Mouse (Mus musculus) liver (tissue): ENCODE results near the gene Hsh2d.

Experiments used
- DNase-seq: peaks from one replicate; pipeline ENCODE4 v3.0.0-alpha.2; 2020; ENCODE audit warnings: mixed read lengths

The Hsh2d gene

GRCm38 (mm10) chr8:72189417-72190214, at the start of gene Hsh2d:
TSS of gene Hsh2d (plus strand) at chr8:72189638.
- no peak for DNase-seq

DNA sequence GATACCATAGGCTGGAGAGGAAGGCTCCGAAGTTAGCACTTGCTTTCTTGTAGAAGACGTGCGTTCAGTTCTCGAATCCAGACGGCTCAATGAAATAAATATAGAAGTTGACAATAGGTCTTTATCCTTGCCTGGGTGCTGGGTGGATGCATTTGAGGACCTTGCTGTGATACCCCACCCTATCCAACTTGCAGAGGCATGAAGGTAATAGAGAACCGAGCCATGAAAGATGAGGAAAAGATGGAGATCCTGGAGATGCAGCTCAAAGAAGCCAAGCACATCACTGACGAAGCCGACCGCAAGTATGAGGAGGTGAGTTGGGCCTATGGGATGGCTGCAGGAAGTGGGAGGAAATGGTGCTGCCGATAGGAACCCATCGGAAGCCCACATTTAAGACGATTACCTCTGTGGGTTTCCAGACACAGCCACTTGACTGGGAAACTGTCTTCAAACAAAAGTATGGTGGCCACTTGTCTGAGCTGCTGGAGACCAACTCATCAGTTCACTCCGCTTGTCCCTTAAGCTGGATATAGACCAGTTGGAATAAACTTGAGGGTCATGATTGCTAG, 46.1 kb upstream of the Hsh2d start:
- DNase-seq = no peak

- no peak for DNase-seq
These were observed 45.0 kb upstream of the Hsh2d start for GRCm38 (mm10) chr8:72144345-72144975.

DNA sequence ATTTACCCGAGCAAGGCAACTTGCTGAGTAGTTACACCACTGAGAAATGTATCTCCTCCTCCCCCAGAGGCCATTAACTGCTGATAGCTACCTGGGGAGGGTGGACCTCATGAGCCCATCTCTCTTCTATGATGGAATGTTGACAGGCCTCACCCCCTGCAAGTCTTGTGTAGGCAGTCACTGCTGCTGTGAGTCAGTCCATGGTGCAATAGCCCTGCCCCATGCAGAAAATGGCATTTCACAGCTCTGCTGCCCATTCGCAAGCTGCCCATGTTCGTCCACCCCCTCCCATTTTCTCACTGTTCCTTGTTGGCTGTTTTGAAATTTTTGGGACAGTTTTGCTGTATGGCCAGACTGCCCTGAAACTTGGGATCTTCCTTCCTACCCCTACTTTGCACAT, 43.9 kb upstream of the Hsh2d start:
- no peak for DNase-seq

DNA sequence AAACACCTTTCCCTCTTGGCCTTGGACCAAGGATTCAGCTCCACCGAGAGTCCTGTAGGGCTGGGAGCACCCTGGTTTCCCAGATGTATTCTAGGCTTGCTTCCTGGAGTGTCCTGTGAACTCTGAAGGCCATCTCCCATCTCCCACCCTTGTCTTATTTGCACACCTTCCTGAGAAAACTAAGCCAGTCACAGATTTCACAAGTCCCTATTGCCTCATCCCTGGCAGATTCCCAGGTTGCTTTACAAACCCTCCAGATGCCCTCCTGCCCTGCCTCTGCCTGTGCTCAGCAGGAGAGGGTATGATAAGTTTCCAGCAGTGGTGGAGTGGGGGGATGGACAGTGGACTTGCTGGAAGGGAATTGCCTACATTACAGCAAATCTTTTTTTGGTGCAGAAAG, 43.4 kb upstream of the Hsh2d start:
- DNase-seq = no peak

- no peak for DNase-seq
These were observed 42.9 kb upstream of the Hsh2d start for GRCm38 (mm10) chr8:72146556-72146955.

GRCm38 (mm10) chr8:72147266-72147665, 42.2 kb upstream of the Hsh2d start:
- no peak for DNase-seq

DNA sequence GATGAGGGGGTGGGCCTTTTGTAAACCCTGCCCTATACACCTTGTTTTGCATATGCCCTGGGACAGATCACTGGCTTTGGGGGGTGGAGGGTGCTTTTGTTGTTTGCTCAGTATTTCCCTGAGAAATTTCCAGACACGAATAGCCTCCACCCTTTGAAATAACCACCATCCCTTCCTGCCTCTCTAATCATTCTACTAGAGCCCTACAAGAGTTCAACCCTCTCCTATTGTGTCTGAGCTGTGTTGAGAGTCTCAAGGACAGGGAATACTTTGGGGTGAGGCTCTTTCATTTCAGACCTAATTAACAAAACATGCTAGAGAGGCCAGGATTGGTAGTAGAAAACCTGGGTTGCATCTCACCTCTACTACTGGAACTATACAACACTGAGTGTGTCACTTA, 40.4 kb upstream of the Hsh2d start:
- no peak for DNase-seq

- DNase-seq = no peak
These were observed 37.9 kb upstream of the Hsh2d start for GRCm38 (mm10) chr8:72151418-72152078.

GRCm38 (mm10) chr8:72153382-72153781, 36.1 kb upstream of the Hsh2d start:
- DNase-seq = no peak

DNA sequence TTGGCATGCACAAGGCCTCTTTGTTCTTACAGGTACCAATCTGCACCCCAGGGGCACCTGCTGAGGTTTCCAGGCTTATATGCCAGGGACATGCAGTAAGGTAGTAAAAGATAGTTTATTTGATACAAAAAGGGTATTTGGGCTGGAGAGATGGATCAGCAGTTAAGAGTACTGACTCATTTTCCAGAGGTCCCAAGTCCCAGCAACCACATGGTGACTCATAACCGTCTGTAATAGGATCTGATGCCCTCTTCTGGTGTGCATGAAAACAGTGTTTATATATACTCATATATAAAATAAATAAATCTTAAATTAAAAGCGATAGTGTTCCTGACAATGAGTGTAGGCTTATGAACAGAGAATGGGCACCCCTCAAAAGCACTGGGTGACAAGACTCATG, 31.3 kb upstream of the Hsh2d start:
- no peak for DNase-seq

DNA sequence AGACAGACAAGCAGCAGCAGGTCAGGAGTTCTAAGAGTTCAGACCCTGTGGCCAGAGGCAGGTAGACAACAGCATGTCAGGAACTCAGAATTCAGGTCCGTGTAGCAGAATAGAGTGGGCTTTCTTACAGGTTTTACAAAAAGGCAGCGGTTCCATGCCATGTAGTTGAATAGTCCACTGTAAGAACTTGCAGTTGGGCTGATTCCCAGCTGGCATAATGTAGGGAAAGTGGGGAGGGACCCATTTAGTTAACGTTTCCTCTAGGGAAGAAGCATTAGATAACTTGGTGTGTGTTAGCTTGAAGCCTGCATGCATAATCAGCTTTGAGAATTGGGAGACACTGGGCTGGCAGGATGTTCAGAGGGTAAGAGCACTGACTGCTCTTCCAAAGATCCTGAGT, 30.7 kb upstream of the Hsh2d start:
- no peak for DNase-seq

DNA sequence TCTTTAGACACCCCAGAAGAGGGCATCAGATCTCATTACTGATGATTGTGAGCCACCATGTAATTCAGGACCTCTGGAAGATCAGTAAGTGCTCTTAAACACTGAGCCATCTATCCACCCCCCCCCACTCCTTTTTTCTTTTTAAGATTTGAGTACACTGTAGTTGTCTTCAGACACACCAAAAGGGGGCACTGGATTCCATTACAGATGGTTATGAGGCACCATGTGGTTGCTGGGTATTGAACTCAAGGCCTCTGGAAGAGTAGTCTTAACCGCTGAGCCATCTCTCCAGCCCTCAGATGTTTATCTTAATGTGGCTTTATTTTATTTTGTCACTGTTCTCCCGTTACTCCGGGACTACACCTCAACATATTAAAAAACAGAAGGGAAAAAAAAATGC, 29.4 kb upstream of the Hsh2d start:
- DNase-seq = no peak

- DNase-seq = peak; percentile 99
These were observed 28.4 kb upstream of the Hsh2d start, which contains the start of gene Rab8a for GRCm38 (mm10) chr8:72160707-72161697. TSS of gene Rab8a (plus strand) at chr8:72161200.

- DNase-seq = no peak
These were observed 26.6 kb upstream of the Hsh2d start for GRCm38 (mm10) chr8:72162821-72163220.

DNA sequence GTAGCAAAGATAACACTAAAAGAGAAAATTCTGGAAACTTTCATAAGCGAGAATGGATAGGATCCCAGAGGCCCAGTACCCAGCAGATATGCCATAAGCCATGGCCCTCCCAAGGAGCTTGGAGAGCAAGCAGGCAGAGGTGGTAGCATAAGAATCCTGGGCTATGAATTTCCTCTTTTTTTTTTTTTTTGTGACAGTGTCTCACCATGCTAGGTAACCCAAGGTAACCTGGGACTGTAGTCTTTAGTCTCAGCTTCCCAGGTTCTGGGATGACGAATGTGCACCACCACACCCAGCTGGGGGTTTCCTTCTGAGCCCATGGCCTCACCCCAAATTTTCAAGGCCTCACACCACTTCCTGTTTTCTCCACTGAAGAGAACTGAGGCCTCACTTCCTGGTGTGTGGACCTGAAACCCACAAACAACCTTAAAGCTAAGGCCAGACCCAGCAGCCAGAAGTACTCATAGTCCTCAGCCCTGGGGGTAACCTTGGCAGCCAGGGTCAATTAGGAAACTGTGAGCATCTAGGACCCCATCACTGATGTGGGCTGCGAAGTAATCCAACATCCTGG, 20.3 kb upstream of the Hsh2d start:
- no peak for DNase-seq

DNA sequence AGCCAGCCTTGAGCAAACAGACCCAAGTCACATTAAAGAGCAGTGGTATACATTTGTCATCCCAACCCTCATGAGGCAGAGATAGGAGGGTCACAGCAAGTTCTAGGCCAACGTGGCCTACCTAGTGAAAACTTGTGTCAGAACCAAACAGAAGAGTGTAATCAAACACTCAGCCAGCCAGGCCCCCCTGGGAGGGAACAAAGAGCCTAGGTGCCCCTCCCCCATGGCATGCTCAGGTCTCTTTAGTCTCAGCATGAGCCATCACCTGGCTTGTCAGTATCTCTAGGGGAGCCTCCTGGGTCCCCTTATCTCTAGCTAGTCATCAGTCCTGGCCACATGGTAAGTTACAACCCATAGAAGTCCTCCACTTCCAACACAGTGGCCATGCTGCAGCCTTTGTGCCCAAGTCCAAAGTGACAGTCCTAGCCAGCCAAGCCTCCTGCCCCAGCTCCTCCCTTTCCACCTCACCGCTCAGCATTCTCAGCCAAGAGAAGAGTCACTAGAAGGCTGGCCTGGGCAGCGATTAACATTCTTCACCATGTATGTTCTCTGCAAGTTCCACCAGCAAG, 19.7 kb upstream of the Hsh2d start:
- peak; percentile 16 for DNase-seq

GRCm38 (mm10) chr8:72177346-72177925, 12.0 kb upstream of the Hsh2d start:
- DNase-seq = peak; percentile 66

DNA sequence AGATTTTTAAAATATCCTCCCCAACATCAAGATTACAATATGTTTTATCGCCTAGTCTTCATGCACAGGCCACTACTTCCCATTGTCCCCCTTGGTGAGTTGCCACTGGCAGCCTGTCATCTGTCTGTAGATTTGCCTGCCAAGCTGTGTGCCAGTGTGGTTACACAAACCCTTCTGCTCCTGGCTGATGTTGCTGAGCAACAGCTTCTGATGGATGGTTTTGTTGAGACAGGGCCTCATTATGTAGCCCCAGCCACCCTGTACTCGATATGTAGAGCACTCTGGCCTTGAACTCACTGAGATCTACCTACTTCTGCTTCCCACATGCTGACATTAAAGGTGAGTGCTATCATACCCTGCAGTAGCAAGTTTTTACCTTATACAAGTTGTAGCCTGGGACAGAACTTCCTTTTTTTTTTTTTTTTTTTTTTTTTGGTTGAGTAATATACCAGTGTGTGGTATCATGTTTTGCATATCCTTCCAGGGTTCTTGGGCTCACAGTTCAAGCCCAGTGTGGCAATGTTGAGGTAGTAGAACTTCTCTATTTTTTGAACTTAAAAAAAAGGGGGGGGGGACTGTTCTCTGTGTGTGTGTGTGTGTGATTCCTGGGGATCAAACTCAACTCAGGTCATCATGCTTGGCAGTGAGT, 5.8 kb upstream of the Hsh2d start:
- no peak for DNase-seq

DNA sequence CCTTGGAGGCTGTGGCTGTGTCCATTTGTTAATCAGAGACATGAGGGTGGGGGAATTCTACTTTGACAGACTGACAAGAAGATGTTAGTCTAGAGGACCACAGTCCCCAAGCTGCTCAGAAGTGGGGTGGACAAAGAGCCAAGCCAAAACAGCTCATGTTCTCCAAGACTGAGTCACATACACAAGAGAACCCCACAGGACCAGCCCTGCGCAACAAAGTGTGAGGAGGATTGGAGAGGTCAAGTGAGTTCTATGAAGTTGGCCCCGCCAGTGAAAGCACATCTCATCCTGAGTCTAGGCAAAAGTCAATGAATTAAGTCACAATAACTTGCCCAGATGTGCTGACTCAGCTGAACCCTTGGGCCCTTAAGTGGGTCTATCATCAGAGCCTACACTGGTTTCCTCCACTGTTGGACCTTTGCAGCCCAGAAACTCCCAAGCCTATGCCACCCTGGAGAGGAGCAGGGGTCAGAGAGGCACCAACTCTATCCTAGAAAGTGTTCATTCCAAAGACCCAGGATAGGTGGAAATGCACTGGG, 1.6 kb upstream of the Hsh2d start:
- no peak for DNase-seq

GRCm38 (mm10) chr8:72190215-72190539, 739 bp downstream of the Hsh2d start:
- DNase-seq = no peak
